Mouse (Mus musculus) MEL (cell line): ENCODE measurements at regions not wholly inside any gene's neighbourhood (a gene's known extent, or its start where the extent isn't known, plus 50 kb on each side); places are given as distances from the start of the nearest gene placed in this dataset.

Source experiments
- DNase-seq: peaks from one replicate; pipeline ENCODE4 v3.0.0; 2011; ENCODE audit warnings: low read depth, low spot score
- H3K27ac ChIP-seq: 2 replicates; pipeline ENCODE4 v1.5.1; 2012; ENCODE audit warnings: low read depth, mild to moderate bottlenecking, control low read depth, low read length, moderate library complexity; ENCODE audit not compliant: control insufficient read depth
- H3K27me3 ChIP-seq, 2 experiments: fragments of 150-350 bp in 1 of 2; sonication (generic) in 1 of 2; 2 replicates each; pipeline ENCODE4 v1.6.1; 2012; ENCODE audit warnings: low read length in 2 of 2, mild to moderate bottlenecking in 2 of 2, improper control_type of control experiment in 1 of 2, moderate library complexity in 1 of 2; ENCODE audit not compliant: insufficient read depth in 2 of 2, control insufficient read depth in 1 of 2
- H3K36me3 ChIP-seq, 2 experiments: 2 replicates each; pipeline ENCODE4 v1.6.1; 2012 to 2014; ENCODE audit warnings: low read length in 2 of 2, improper control_type of control experiment in 1 of 2, inconsistent platforms in 1 of 2, mild to moderate bottlenecking in 1 of 2; ENCODE audit not compliant: insufficient read depth in 2 of 2, control insufficient read depth in 1 of 2
- H3K4me1 ChIP-seq, 2 experiments: fragments of 150-350 bp in 1 of 2; sonication (generic) in 1 of 2; 2 replicates each; pipeline ENCODE4 v1.6.1; 2012; ENCODE audit warnings: low read length in 2 of 2, improper control_type of control experiment in 1 of 2, mild to moderate bottlenecking in 1 of 2; ENCODE audit not compliant: insufficient read depth in 2 of 2, control insufficient read depth in 1 of 2
- H3K4me3 ChIP-seq, 2 experiments: fragments of 150-350 bp in 1 of 2; sonication (generic) in 1 of 2; 2 replicates each; pipeline ENCODE4 v1.5.1; 2012; ENCODE audit warnings: low read depth in 2 of 2, low read length in 2 of 2, mild to moderate bottlenecking in 2 of 2, moderate library complexity in 2 of 2, control low read depth in 1 of 2, improper control_type of control experiment in 1 of 2; ENCODE audit not compliant: control insufficient read depth in 1 of 2, insufficient read depth in 1 of 2
- H3K79me2 ChIP-seq: 2 replicates; pipeline ENCODE4 v1.6.1; 2012; ENCODE audit warnings: mild to moderate bottlenecking, low read length, moderate library complexity; ENCODE audit not compliant: control insufficient read depth, poor library complexity, insufficient read depth
- H3K9ac ChIP-seq: 2 replicates; pipeline ENCODE4 v1.6.1; 2012; ENCODE audit warnings: low read depth, mild to moderate bottlenecking, control low read depth, low read length, moderate library complexity; ENCODE audit not compliant: control insufficient read depth, poor library complexity, severe bottlenecking
- H3K9me3 ChIP-seq: fragments of 150-350 bp; sonication (generic); replicated peaks from 2 replicates; pipeline ENCODE4 v1.6.1; 2012; ENCODE audit warnings: mild to moderate bottlenecking, low read length, improper control_type of control experiment, moderate library complexity; ENCODE audit not compliant: insufficient read depth
- BHLHE40 ChIP-seq: IDR thresholded peaks from 2 replicates; pipeline ENCODE4 v1.6.1; 2012; ENCODE audit warnings: low read depth, mild to moderate bottlenecking, inconsistent platforms, low read length, improper control_type of control experiment, borderline replicate concordance
- CTCF ChIP-seq, 3 experiments: IDR thresholded peaks in 2 of 3; conservative IDR thresholded peaks in 1 of 3; 2 replicates each; pipeline ENCODE4 v1.5.1; 2011 to 2012; ENCODE audit warnings: low read length in 3 of 3, low read depth in 2 of 3, mild to moderate bottlenecking in 2 of 3, improper control_type of control experiment in 1 of 3, inconsistent platforms in 1 of 3, mixed read lengths in 1 of 3, moderate library complexity in 1 of 3; ENCODE audit not compliant: control insufficient read depth in 1 of 3, insufficient read depth in 1 of 3, poor library complexity in 1 of 3, severe bottlenecking in 1 of 3
- E2F4 ChIP-seq: IDR thresholded peaks from 2 replicates; pipeline ENCODE4 v1.6.1; 2011; ENCODE audit warnings: low read depth, low read length, improper control_type of control experiment, borderline replicate concordance
- ELF1 ChIP-seq: IDR thresholded peaks from 2 replicates; pipeline ENCODE4 v1.6.1; 2014; ENCODE audit warnings: low read depth, mild to moderate bottlenecking, inconsistent platforms, low read length, improper control_type of control experiment, moderate library complexity
- ETS1 ChIP-seq: IDR thresholded peaks from 2 replicates; pipeline ENCODE4 v1.6.1; 2012; ENCODE audit warnings: low read depth, mild to moderate bottlenecking, inconsistent platforms, low read length, improper control_type of control experiment, moderate library complexity
- HCFC1 ChIP-seq: IDR thresholded peaks from 2 replicates; pipeline ENCODE4 v1.6.1; 2012; ENCODE audit warnings: low read depth, mild to moderate bottlenecking, inconsistent platforms, low read length, improper control_type of control experiment, moderate library complexity
- MAFK ChIP-seq: IDR thresholded peaks from 2 replicates; pipeline ENCODE4 v1.6.1; 2011; ENCODE audit warnings: low read depth, mild to moderate bottlenecking, low read length, improper control_type of control experiment, borderline replicate concordance
- MAX ChIP-seq: IDR thresholded peaks from 2 replicates; pipeline ENCODE4 v1.6.1; 2011; ENCODE audit warnings: low read length, improper control_type of control experiment
- MAZ ChIP-seq: IDR thresholded peaks from 2 replicates; pipeline ENCODE4 v1.6.1; 2012; ENCODE audit warnings: low read depth, mild to moderate bottlenecking, inconsistent platforms, low read length, improper control_type of control experiment
- MEF2A ChIP-seq: IDR thresholded peaks from 2 replicates; pipeline ENCODE4 v1.6.1; 2014; ENCODE audit warnings: low read depth, mild to moderate bottlenecking, inconsistent platforms, low read length, improper control_type of control experiment; ENCODE audit not compliant: poor library complexity, insufficient replicate concordance, severe bottlenecking; ENCODE audit errors: extremely low read depth
- MXI1 ChIP-seq: IDR thresholded peaks from 2 replicates; pipeline ENCODE4 v1.6.1; 2011; ENCODE audit warnings: mild to moderate bottlenecking, low read depth, low read length, improper control_type of control experiment
- MYC ChIP-seq: IDR thresholded peaks from 2 replicates; pipeline ENCODE4 v1.6.1; 2011; ENCODE audit warnings: low read depth, mild to moderate bottlenecking, low read length, improper control_type of control experiment, moderate library complexity
- NELFE ChIP-seq: IDR thresholded peaks from 2 replicates; pipeline ENCODE4 v1.6.1; 2011; ENCODE audit warnings: low read depth, low read length, improper control_type of control experiment
- NRF1 ChIP-seq: IDR thresholded peaks from 2 replicates; pipeline ENCODE4 v1.6.1; 2014; ENCODE audit warnings: low read depth, mild to moderate bottlenecking, inconsistent platforms, low read length, improper control_type of control experiment, moderate library complexity; ENCODE audit not compliant: poor library complexity, insufficient read depth, severe bottlenecking
- POLR2A ChIP-seq, 2 experiments: IDR thresholded peaks; 2 replicates each; pipeline ENCODE4 v1.6.1; 2011 to 2012; ENCODE audit warnings: low read length in 2 of 2, mild to moderate bottlenecking in 2 of 2, control low read depth in 1 of 2, improper control_type of control experiment in 1 of 2, low read depth in 1 of 2, moderate library complexity in 1 of 2; ENCODE audit not compliant: control insufficient read depth in 1 of 2, insufficient read depth in 1 of 2, poor library complexity in 1 of 2
- POLR2AphosphoS2 ChIP-seq: IDR thresholded peaks from 2 replicates; pipeline ENCODE4 v1.6.1; 2011; ENCODE audit warnings: low read length, improper control_type of control experiment
- POLR2AphosphoS5 ChIP-seq: IDR thresholded peaks from 2 replicates; pipeline ENCODE4 v1.6.1; 2012; ENCODE audit warnings: low read depth, borderline replicate concordance, mild to moderate bottlenecking, inconsistent platforms, low read length, moderate library complexity, mixed read lengths
- RAD21 ChIP-seq: IDR thresholded peaks from 2 replicates; pipeline ENCODE4 v1.6.1; 2011; ENCODE audit warnings: mild to moderate bottlenecking, low read depth, low read length, improper control_type of control experiment
- RCOR1 ChIP-seq: IDR thresholded peaks from 2 replicates; pipeline ENCODE4 v1.6.1; 2012; ENCODE audit warnings: low read depth, mild to moderate bottlenecking, inconsistent platforms, low read length, improper control_type of control experiment
- SIN3A ChIP-seq: IDR thresholded peaks from 2 replicates; pipeline ENCODE4 v1.6.1; 2012; ENCODE audit warnings: low read length, improper control_type of control experiment, inconsistent platforms
- TAL1 ChIP-seq: IDR thresholded peaks from 2 replicates; pipeline ENCODE4 v1.6.1; 2012; ENCODE audit warnings: mild to moderate bottlenecking, inconsistent platforms, low read length, moderate library complexity, mixed read lengths
- TCF12 ChIP-seq: IDR thresholded peaks from 2 replicates; pipeline ENCODE4 v1.6.1; 2014; ENCODE audit warnings: low read depth, mild to moderate bottlenecking, inconsistent platforms, low read length, improper control_type of control experiment, moderate library complexity
- UBTF ChIP-seq: IDR thresholded peaks from 2 replicates; pipeline ENCODE4 v1.6.1; 2012; ENCODE audit warnings: low read depth, mild to moderate bottlenecking, inconsistent platforms, low read length, improper control_type of control experiment, moderate library complexity, borderline replicate concordance; ENCODE audit not compliant: insufficient read depth
- ZC3H11A ChIP-seq: IDR thresholded peaks from 2 replicates; pipeline ENCODE4 v1.6.1; 2012; ENCODE audit warnings: low read depth, mild to moderate bottlenecking, inconsistent platforms, low read length, improper control_type of control experiment
- ZMIZ1 ChIP-seq: IDR thresholded peaks from 2 replicates; pipeline ENCODE4 v1.6.1; 2012; ENCODE audit warnings: low read depth, mild to moderate bottlenecking, inconsistent platforms, low read length, improper control_type of control experiment, moderate library complexity
- ZNF384 ChIP-seq: IDR thresholded peaks from 2 replicates; pipeline ENCODE4 v1.6.1; 2012; ENCODE audit warnings: low read depth, mild to moderate bottlenecking, inconsistent platforms, low read length, improper control_type of control experiment

- no peaks in the 10 kb centered on the region for H3K36me3 ChIP-seq
- no peaks in the 10 kb centered on the region for H3K9me3 ChIP-seq
- H3K4me3 ChIP-seq = no peak overlapping the region
- no peaks in the 10 kb centered on the region for H3K79me2 ChIP-seq
- H3K27me3 ChIP-seq = no peaks in the 10 kb centered on the region
- H3K27ac ChIP-seq = no peak overlapping the region
- TF ChIP-seq MYC (no peak), TCF12 (no peak), MAX (no peak), ZMIZ1 (no peak), TAL1 (no peak), POLR2A (IDR thresholded peaks at IDR 0.05; ENCODE audit: control insufficient read depth in 1 of 2, insufficient read depth in 1 of 2, low read depth in 1 of 2, low read length in 2 of 2, poor library complexity in 1 of 2) (no peak), ZC3H11A (no peak), ZNF384 (no peak), SIN3A (no peak), ELF1 (no peak), POLR2AphosphoS2 (no peak), HCFC1 (no peak), MAZ (no peak), CTCF (IDR thresholded peaks at IDR 0.05 in 2 of 3, conservative IDR thresholded peaks at IDR 0.05 in 1 of 3; ENCODE audit: control insufficient read depth in 1 of 3, insufficient read depth in 1 of 3, low read depth in 2 of 3, low read length in 3 of 3, poor library complexity in 1 of 3, severe bottlenecking in 1 of 3) (no peak), MEF2A (no peak), E2F4 (no peak), NRF1 (no peak), RCOR1 (no peak), MAFK (no peak), ETS1 (no peak)
- DNase-seq = no peak
- H3K9ac ChIP-seq = no peak overlapping the region
- H3K4me1 ChIP-seq = no peaks in the 10 kb centered on the region
These were observed 232.6 kb downstream of the Gm45692 start for GRCm38 (mm10) chr8:26351643-26352540.

GRCm38 (mm10) chr8:26352541-26353010 is 233.2 kb downstream of the Gm45692 start:
- Histone ChIP-seq H3K79me2 (no peaks in the 10 kb centered on the region), H3K9me3 (no peaks in the 10 kb centered on the region), H3K4me1 (no peaks in the 10 kb centered on the region), H3K27ac (no peak overlapping the region), H3K36me3 (no peaks in the 10 kb centered on the region), H3K9ac (no peak overlapping the region), H3K4me3 (no peak overlapping the region)
- DNase-seq = no peak
- TF ChIP-seq SIN3A (no peak), NELFE (no peak), ZMIZ1 (no peak), ZC3H11A (no peak), NRF1 (no peak), RAD21 (no peak), UBTF (no peak), MXI1 (no peak), HCFC1 (no peak), POLR2AphosphoS5 (no peak), MYC (no peak), MAX (no peak), MAZ (no peak), MAFK (no peak), ETS1 (no peak), BHLHE40 (no peak), TCF12 (no peak)
- TF ChIP-seq, all 39 proteins: peak for 0
- no peaks in the 10 kb centered on the region for H3K27me3 ChIP-seq
